Mouse (Mus musculus): Measurements from ENCODE around the gene Tnfrsf18.

Gene Tnfrsf18

GRCm38 (mm10) chr4:156033476-156034119 lies 7.6 kb downstream of the Tnfrsf18 start:
- DNase-seq (ENCODE audit: low spot score) = no peak

- no peak for DNase-seq (ENCODE audit: low spot score)
Observed at GRCm38 (mm10) chr4:156034301-156034700, 8.3 kb downstream of the Tnfrsf18 start.

GRCm38 (mm10) chr4:156034901-156035300 lies 8.9 kb downstream of the Tnfrsf18 start:
- no peak for DNase-seq (ENCODE audit: low spot score)

GRCm38 (mm10) chr4:156044754-156045153 lies 18.8 kb downstream of the Tnfrsf18 start:
- no peak for DNase-seq (ENCODE audit: low spot score)

GRCm38 (mm10) chr4:156049779-156050178 lies 23.8 kb downstream of the Tnfrsf18 start:
- no peak for DNase-seq (ENCODE audit: low spot score)

DNA sequence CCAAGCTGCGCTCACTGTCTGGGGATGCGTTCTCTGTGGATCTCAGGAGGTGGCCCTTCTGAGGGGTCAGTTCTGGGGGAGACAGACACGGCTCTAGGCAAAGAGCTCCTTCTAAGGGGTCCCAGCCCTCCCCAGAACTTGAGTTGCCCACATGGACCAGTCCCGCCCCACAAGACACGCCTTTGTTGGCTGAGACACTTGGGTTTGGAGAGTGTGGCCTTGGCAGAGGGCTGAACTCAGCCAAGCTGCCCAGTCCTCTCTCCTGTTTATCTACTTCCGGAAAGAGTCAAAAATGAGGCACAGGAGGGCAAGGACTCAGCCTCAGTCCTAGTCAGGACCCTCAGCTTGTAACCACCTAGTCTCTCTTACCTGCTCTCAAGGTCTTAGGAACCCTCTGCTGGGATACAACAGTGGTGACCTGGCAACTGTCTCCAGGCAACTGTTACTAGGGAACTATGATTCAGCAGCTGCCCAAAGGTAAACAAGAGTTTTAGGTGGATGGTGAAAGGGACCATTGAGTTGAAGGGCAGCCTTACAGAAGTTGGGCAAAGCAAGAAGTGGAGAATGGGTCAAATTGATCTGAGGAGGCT lies 24.5 kb downstream of the Tnfrsf18 start:
- DNase-seq (ENCODE audit: low spot score) = no peak

GRCm38 (mm10) chr4:156053113-156053512 lies 27.1 kb downstream of the Tnfrsf18 start:
- DNase-seq (ENCODE audit: low spot score) = no peak

DNA sequence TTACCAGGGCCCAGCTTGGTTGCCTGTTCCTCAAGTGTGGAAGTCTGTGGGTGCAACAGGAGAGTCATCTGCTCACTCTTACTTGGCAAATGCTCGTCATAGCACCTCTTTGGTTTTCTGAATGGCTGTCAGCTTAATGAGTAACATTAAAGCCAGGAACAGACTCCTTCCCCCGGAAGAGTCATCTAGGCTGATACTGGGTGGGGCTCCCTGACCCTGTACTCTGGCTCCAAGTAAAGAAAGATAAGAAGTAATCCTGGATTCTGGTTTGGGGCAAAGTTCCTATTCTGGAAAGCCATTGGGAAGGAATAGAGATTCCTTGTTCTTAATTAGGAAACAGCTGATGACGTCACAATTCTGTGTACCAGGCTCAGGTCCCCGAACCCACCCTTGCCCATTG lies 28.2 kb downstream of the Tnfrsf18 start:
- peak; percentile 74 for DNase-seq (ENCODE audit: low spot score)

- peak; percentile 84 for DNase-seq (ENCODE audit: low spot score)
Observed at GRCm38 (mm10) chr4:156054606-156055005, 28.6 kb downstream of the Tnfrsf18 start.

- no peak for DNase-seq (ENCODE audit: low spot score)
Observed at GRCm38 (mm10) chr4:156055173-156055572, 29.2 kb downstream of the Tnfrsf18 start.

DNA sequence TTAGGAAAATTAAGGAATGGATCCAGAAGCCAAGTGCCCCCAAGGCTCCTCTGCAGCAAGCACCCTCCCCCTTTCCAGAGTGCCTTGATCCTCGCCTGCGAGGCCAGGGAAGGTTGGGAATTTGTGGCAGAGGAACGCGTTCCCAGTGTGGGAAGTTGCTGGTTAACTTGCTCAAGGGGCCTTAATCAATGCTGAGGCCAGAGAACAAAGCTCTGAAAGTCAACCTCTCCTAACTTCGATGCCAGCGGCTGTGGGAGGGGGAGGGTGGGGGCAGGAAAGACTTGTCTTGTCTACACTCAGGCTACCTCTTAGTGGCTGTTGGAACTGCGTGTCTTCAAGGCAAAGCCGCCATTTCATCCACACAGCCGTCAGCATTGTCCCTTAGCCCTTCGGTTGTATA lies 31.7 kb downstream of the Tnfrsf18 start:
- peak; percentile 44 for DNase-seq (ENCODE audit: low spot score)

GRCm38 (mm10) chr4:156058826-156059225 lies 32.9 kb downstream of the Tnfrsf18 start:
- DNase-seq (ENCODE audit: low spot score) = no peak

GRCm38 (mm10) chr4:156059261-156059660 lies 33.3 kb downstream of the Tnfrsf18 start, which contains the start of gene Ttll10:
Ttll10 (minus strand) TSS chr4:156059414.
- DNase-seq (ENCODE audit: low spot score) = peak; percentile 50

GRCm38 (mm10) chr4:156059713-156060112 lies 33.7 kb downstream of the Tnfrsf18 start:
- peak; percentile 91 for DNase-seq (ENCODE audit: low spot score)

- no peak for DNase-seq (ENCODE audit: low spot score)
Observed at GRCm38 (mm10) chr4:156063861-156064509, 38.0 kb downstream of the Tnfrsf18 start.

- DNase-seq (ENCODE audit: low spot score) = no peak
Observed at GRCm38 (mm10) chr4:156064510-156064897, 38.5 kb downstream of the Tnfrsf18 start.

DNA sequence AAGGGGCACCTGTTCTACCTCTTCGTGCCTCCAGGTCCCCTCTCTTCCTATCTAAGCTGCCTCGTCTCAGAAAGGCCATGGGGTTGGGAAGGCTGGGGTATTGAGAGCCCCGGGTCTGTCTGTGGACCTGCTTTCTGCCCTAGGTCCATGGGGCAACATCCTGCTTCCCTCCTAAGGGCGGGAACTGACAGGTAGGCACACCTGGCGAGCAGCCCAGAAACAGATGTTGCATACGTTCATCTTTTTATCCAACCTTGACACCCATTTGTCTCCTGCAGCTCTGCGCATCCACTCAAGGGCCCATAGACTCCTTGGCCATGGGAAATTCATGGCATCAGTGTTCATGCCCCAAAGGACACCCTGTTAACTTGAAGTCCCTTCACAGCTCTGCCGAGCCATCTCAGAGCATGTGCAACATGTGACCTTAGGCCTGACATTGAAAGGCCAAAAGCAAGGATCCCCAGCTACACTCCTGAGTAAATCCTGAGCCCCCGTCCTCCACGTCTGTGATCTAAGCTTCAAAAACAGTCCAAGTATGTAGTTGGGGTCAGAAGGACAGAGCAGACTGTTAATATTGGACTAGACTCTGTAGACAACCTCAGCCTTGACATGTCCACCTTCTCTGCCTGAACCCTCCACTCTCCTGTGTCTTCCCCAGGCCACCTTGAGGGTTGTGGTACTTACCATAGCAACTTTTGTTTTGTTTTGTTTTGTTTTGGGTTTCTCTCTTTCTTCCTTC lies 39.4 kb downstream of the Tnfrsf18 start:
- DNase-seq (ENCODE audit: low spot score) = peak; percentile 42

- DNase-seq (ENCODE audit: low spot score) = no peak
Observed at GRCm38 (mm10) chr4:156067256-156067949, 41.4 kb downstream of the Tnfrsf18 start.

DNA sequence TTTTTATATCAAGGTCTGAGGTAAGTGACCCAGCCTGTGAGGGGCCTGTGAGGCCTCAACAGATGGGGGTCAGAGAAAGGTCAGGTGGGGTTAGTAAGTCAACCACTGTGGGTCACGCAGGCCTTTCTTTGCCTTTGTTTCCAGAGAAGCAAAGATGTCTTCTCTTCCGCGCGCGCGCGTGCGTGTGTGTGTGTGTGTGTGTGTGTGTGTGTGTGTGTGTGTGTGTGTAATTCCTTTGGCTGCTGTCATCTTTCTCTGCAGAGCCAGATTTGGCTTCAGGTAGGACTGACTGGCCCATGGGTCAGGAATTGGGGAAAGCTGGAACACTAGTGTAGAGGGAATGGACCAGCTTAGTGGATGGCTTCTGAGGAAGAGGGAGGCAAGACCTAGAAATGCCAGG lies 43.7 kb downstream of the Tnfrsf18 start:
- DNase-seq (ENCODE audit: low spot score) = no peak

DNA sequence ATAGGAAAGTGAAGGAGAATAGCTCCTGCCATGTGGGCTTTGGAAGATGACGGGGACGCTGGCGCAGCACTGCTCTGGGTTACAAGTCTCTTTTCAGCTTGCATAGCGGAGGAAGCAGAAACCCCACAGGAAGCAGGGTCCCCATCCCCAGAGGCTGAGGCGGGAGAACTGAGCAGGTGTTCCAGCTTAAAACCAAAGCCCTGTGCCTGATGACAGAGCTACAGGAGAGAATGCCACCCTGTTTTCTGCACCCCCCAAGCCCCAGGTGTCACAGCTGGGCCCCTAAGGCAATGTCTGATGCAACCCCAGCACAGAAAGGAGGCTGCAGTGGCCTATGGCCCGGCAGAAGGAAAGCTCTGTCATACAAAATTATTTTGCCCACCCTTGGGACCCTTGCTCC lies 44.3 kb downstream of the Tnfrsf18 start:
- DNase-seq (ENCODE audit: low spot score) = no peak

GRCm38 (mm10) chr4:156070716-156071115 lies 44.8 kb downstream of the Tnfrsf18 start:
- no peak for DNase-seq (ENCODE audit: low spot score)

- no peak for DNase-seq (ENCODE audit: low spot score)
Observed at GRCm38 (mm10) chr4:156076911-156077382, 51.0 kb downstream of the Tnfrsf18 start.

Measured in yolk sac, embryonic 10.5 days (tissue).